Mouse (Mus musculus) limb, embryonic 15.5 days (tissue): ENCODE measurements around the gene Cpt1c. TPM values are rescaled to one million over a fixed set of nuclear protein-coding genes. Genes with fewer than 3 reads are reported as not detected.
A peak's percentile ranks its signal among the peaks of the same experiment; 100 is the strongest.

Experiments used
- ATAC-seq: fragments of 200-750 bp; cut with Nextera tagmentation; 2 replicates; pipeline ENCODE4 v1.8.0; 2017; ENCODE audit warnings: low read depth, moderate TSS enrichment; ENCODE audit not compliant: insufficient number of reproducible peaks, low FRiP score, low TSS enrichment
- H3K27ac ChIP-seq: fragments of 300-500 bp; sonication (generic); 2 replicates; pipeline ENCODE4 v1.5.1; 2015; ENCODE audit warnings: moderate library complexity, mild to moderate bottlenecking, inconsistent platforms
- H3K27me3 ChIP-seq: fragments of 300-500 bp; sonication (generic); 2 replicates; pipeline ENCODE4 v1.6.1; 2015; ENCODE audit warnings: inconsistent platforms
- H3K36me3 ChIP-seq: fragments of 300-500 bp; sonication (generic); 2 replicates; pipeline ENCODE4 v1.6.1; 2015; ENCODE audit warnings: inconsistent platforms
- H3K4me1 ChIP-seq: fragments of 300-500 bp; sonication (generic); 2 replicates; pipeline ENCODE4 v1.6.1; 2015; ENCODE audit warnings: inconsistent platforms
- H3K4me2 ChIP-seq: fragments of 300-500 bp; sonication (generic); 2 replicates; pipeline ENCODE4 v1.6.1; 2015; ENCODE audit warnings: mild to moderate bottlenecking, inconsistent platforms
- H3K4me3 ChIP-seq: fragments of 300-500 bp; sonication (generic); 2 replicates; pipeline ENCODE4 v1.5.1; 2015; ENCODE audit warnings: mild to moderate bottlenecking, inconsistent platforms
- H3K9ac ChIP-seq: fragments of 300-500 bp; sonication (generic); 2 replicates; pipeline ENCODE4 v1.6.1; 2015; ENCODE audit warnings: inconsistent platforms
- H3K9me3 ChIP-seq: fragments of 300-500 bp; sonication (generic); 2 replicates; pipeline ENCODE4 v1.6.1; 2016; ENCODE audit warnings: inconsistent platforms
- WGBS: fragments of 180-500 bp; shearing (Covaris S2); methylation state at CpG from one replicate; pipeline ENCODE4 v1.1.7; 2015; 5-methylcytosine and 5-hydroxymethylcytosine counted together
- polyA plus RNA-seq: library from polyadenylated mRNA; unstranded; fragments of >200 nt; fragmentation: Nextera tagmentation; extraction: Ambion mirVana; gene quantifications from 2 replicates; pipeline ENCODE4 v1.2.1, GENCODE M21; 2015

Cpt1c gene
- polyA plus RNA-seq, 1 experiment from 2014 or later: 28.3 TPM

- WGBS: 90% methylated on average over 4 of the region's 4 CpGs
- Histone ChIP-seq H3K27me3 (no peaks in the 10 kb centered on the region), H3K9ac (no peak overlapping the region), H3K9me3 (no peaks in the 10 kb centered on the region; the same call in 1 of the 2 replicates), H3K36me3 (no peaks in the 10 kb centered on the region), H3K27ac (no peak overlapping the region), H3K4me1 (no peaks in the 10 kb centered on the region), H3K4me2 (no peak overlapping the region), H3K4me3 (no peak overlapping the region)
- ATAC-seq: no peak
These were observed 36.0 kb downstream of the Cpt1c start for GRCm38 (mm10) chr7:44938680-44939079.

GRCm38 (mm10) chr7:44929204-44930151 is 45.2 kb downstream of the Cpt1c start, which contains the start of gene Ap2a1:
Ap2a1 (minus strand) TSS chr7:44929496.
- H3K27me3 ChIP-seq: no peaks in the 10 kb centered on the region
- H3K4me3 ChIP-seq: peak within 1 kb of the TSS; percentile 75
- H3K9ac ChIP-seq: peak within 1 kb of the TSS; percentile 79
- H3K4me2 ChIP-seq: peak within 1 kb of the TSS; percentile 61
- WGBS: under 1% methylated on average over 84 of the region's 84 CpGs
- ATAC-seq: peak; percentile 100
- no peaks in the 10 kb centered on the region for H3K9me3 ChIP-seq
- peak within 1 kb of the TSS; percentile 96 for H3K27ac ChIP-seq
- H3K4me1 ChIP-seq: peaks cover 28% of the 10 kb centered on the region
- peaks cover 15% of the 10 kb centered on the region for H3K36me3 ChIP-seq

- peak overlapping the region; percentile 75 for H3K4me3 ChIP-seq
- peak overlapping the region; percentile 79 for H3K9ac ChIP-seq
- WGBS: 0% methylated on average over 1 of the region's 1 CpGs
- no peaks in the 10 kb centered on the region for H3K27me3 ChIP-seq
- peak overlapping the region; percentile 57 for H3K4me2 ChIP-seq
- peaks cover 23% of the 10 kb centered on the region for H3K36me3 ChIP-seq
- no peak overlapping the region for H3K27ac ChIP-seq
- no peaks in the 10 kb centered on the region for H3K9me3 ChIP-seq
- no peak for ATAC-seq
- peaks cover 28% of the 10 kb centered on the region for H3K4me1 ChIP-seq
These were observed 46.1 kb downstream of the Cpt1c start for GRCm38 (mm10) chr7:44928570-44928969.

GRCm38 (mm10) chr7:44925468-44925867 is 49.2 kb downstream of the Cpt1c start:
- H3K27me3 ChIP-seq: no peaks in the 10 kb centered on the region
- H3K27ac ChIP-seq: no peak overlapping the region
- no peak overlapping the region for H3K4me3 ChIP-seq
- WGBS: 75% methylated on average over 3 of the region's 3 CpGs
- H3K36me3 ChIP-seq: peaks cover 46% of the 10 kb centered on the region
- no peak overlapping the region for H3K4me2 ChIP-seq
- ATAC-seq: no peak
- no peak overlapping the region for H3K9ac ChIP-seq
- peaks cover 26% of the 10 kb centered on the region for H3K4me1 ChIP-seq
- no peaks in the 10 kb centered on the region for H3K9me3 ChIP-seq

GRCm38 (mm10) chr7:44922530-44922929 is 52.1 kb downstream of the Cpt1c start:
- Histone ChIP-seq H3K9ac (no peak overlapping the region), H3K4me3 (no peak overlapping the region), H3K36me3 (peaks cover 59% of the 10 kb centered on the region), H3K4me1 (peaks cover 10% of the 10 kb centered on the region), H3K27ac (no peak overlapping the region), H3K4me2 (no peak overlapping the region), H3K27me3 (no peaks in the 10 kb centered on the region), H3K9me3 (no peaks in the 10 kb centered on the region)
- ATAC-seq: no peak

GRCm38 (mm10) chr7:44919127-44919526 is 55.5 kb downstream of the Cpt1c start:
- ATAC-seq: no peak
- Histone ChIP-seq H3K4me1 (0 out of 2 replicates have a peak, but pooled peaks cover 4% of the 10 kb centered on the region), H3K36me3 (peaks cover 63% of the 10 kb centered on the region), H3K4me3 (no peak overlapping the region), H3K9me3 (no peaks in the 10 kb centered on the region), H3K4me2 (no peak overlapping the region), H3K27ac (no peak overlapping the region), H3K27me3 (no peaks in the 10 kb centered on the region), H3K9ac (no peak overlapping the region)
- WGBS: 83% methylated on average over 5 of the region's 5 CpGs

GRCm38 (mm10) chr7:44918219-44918618 is 56.4 kb downstream of the Cpt1c start:
- Histone ChIP-seq H3K9ac (no peak overlapping the region), H3K4me3 (no peak overlapping the region), H3K27me3 (no peaks in the 10 kb centered on the region), H3K36me3 (peaks cover 66% of the 10 kb centered on the region), H3K27ac (no peak overlapping the region), H3K9me3 (no peaks in the 10 kb centered on the region), H3K4me2 (no peak overlapping the region), H3K4me1 (0 out of 2 replicates have a peak, but pooled peaks cover 4% of the 10 kb centered on the region)
- WGBS: 88% methylated on average over 3 of the region's 3 CpGs
- no peak for ATAC-seq

GRCm38 (mm10) chr7:44916881-44917280 is 57.8 kb downstream of the Cpt1c start:
- Histone ChIP-seq H3K4me1 (0 out of 2 replicates have a peak, but pooled peaks cover 4% of the 10 kb centered on the region), H3K4me2 (no peak overlapping the region), H3K9ac (no peak overlapping the region), H3K4me3 (no peak overlapping the region), H3K27me3 (no peaks in the 10 kb centered on the region), H3K9me3 (no peaks in the 10 kb centered on the region), H3K36me3 (peaks cover 62% of the 10 kb centered on the region), H3K27ac (no peak overlapping the region)
- WGBS: 88% methylated on average over 4 of the region's 4 CpGs
- 0 out of 2 replicates have a peak, but pooled peaks have one; percentile 30 for ATAC-seq

GRCm38 (mm10) chr7:44916191-44916590 is 58.5 kb downstream of the Cpt1c start:
- 82% methylated on average over 6 of the region's 6 CpGs for whole genome bisulfite sequencing
- H3K9ac ChIP-seq: no peak overlapping the region

GRCm38 (mm10) chr7:44915314-44915713 is 59.3 kb downstream of the Cpt1c start:
- H3K9me3 ChIP-seq: no peaks in the 10 kb centered on the region
- no peaks in the 10 kb centered on the region for H3K27me3 ChIP-seq
- no peak overlapping the region for H3K9ac ChIP-seq
- 92% methylated on average over 9 of the region's 9 CpGs for WGBS
- 0 out of 2 replicates have a peak, but pooled peaks cover 4% of the 10 kb centered on the region for H3K4me1 ChIP-seq
- no peak overlapping the region for H3K4me3 ChIP-seq
- H3K27ac ChIP-seq: no peak overlapping the region
- peaks cover 69% of the 10 kb centered on the region for H3K36me3 ChIP-seq
- no peak for ATAC-seq
- H3K4me2 ChIP-seq: no peak overlapping the region

More at GRCm38 (mm10) chr7:44916191-44916590, 58.5 kb downstream of the Cpt1c start:
- Histone ChIP-seq H3K4me1 (0 out of 2 replicates have a peak, but pooled peaks cover 4% of the 10 kb centered on the region), H3K4me3 (no peak overlapping the region), H3K36me3 (peaks cover 65% of the 10 kb centered on the region), H3K9me3 (no peaks in the 10 kb centered on the region), H3K27me3 (no peaks in the 10 kb centered on the region), H3K4me2 (no peak overlapping the region), H3K27ac (no peak overlapping the region)
- no peak for ATAC-seq

- no peak overlapping the region for H3K27ac ChIP-seq
- no peak for ATAC-seq
- no peaks in the 10 kb centered on the region for H3K9me3 ChIP-seq
- H3K9ac ChIP-seq: no peak overlapping the region
- no peak overlapping the region for H3K4me2 ChIP-seq
- no peak overlapping the region for H3K4me3 ChIP-seq
- 0 out of 2 replicates have a peak, but pooled peaks cover 4% of the 10 kb centered on the region for H3K4me1 ChIP-seq
- H3K36me3 ChIP-seq: peaks cover 72% of the 10 kb centered on the region
- 83% methylated on average over 2 of the region's 2 CpGs for WGBS
- H3K27me3 ChIP-seq: no peaks in the 10 kb centered on the region
These were observed 60.3 kb downstream of the Cpt1c start for GRCm38 (mm10) chr7:44914396-44914795.
